In genomic region chr10:31288697-31289390, GRCm38 (mm10) we compare ENCODE assay signal across 30 mouse cellular contexts. TPM values are rescaled to one million over a fixed set of nuclear protein-coding genes. Genes with fewer than 3 reads are reported as not detected.
DNase-seq lines count a peak whose midpoint lies in the region; ATAC-seq and TF ChIP-seq lines count a peak whose summit lies in the region.
"Had no signal": no experiment of that assay in that cellular context is flagged by ENCODE, and none has a peak within 500 bp of the region (broad histone marks: within the 10 kb centered on the region; RNA-seq: fewer than 3 reads in every experiment).

No protein-coding gene starts in this region.

- TF ChIP-seq CTCF in CH12.LX (conservative IDR thresholded peaks at IDR 0.05 in 1 of 2, IDR thresholded peaks at IDR 0.05 in 1 of 2; ENCODE audit: low read depth in 2 of 2, low read length in 2 of 2) = no peak

- H3K79me2 ChIP-seq in CH12.LX (replicated peaks; ENCODE audit: control insufficient read depth, extremely low read depth, insufficient read depth, poor library complexity, severe bottlenecking) = no peaks in the 10 kb centered on the region
- H3K79me2 ChIP-seq in myocyte (ENCODE audit: control insufficient read depth, insufficient read depth) = no peaks in the 10 kb centered on the region

- dilution Hi-C loops in CH12.LX (cut with MboI; ENCODE audit: extremely low pct_ligation_motif_present, extremely low pct_unique_long_range_greater_than_20kb, low sequenced_read_pairs) = no loop called here

- peaks cover 0 to 8% of the 10 kb centered on the region in 2 experiments; a peak in 2 of 4 replicates for H3K4me1 ChIP-seq in CH12.LX (ENCODE audit: control insufficient read depth in 1 of 2, insufficient read depth in 2 of 2)
- H3K4me1 ChIP-seq: embryonic facial prominence, embryonic 10.5 days; embryonic facial prominence, embryonic 13.5 days; hindbrain, embryonic 10.5 days; hindbrain, embryonic 13.5 days had no signal

- no peak overlapping the region for H3ac ChIP-seq in myocyte (ENCODE audit: control insufficient read depth, insufficient read length)

- H3K36me3 ChIP-seq in CH12.LX (replicated peaks in 1 of 2; ENCODE audit: control insufficient read depth in 1 of 2, insufficient read depth in 1 of 2, low read length in 1 of 2) (no peaks in the 10 kb centered on the region), myocyte (ENCODE audit: control insufficient read depth, insufficient read depth) (no peaks in the 10 kb centered on the region)
- H3K36me3 ChIP-seq: embryonic facial prominence, embryonic 10.5 days; embryonic facial prominence, embryonic 13.5 days; G1E; hindbrain, embryonic 10.5 days; hindbrain, embryonic 13.5 days had no signal

- TF ChIP-seq POLR2A in CH12.LX (IDR thresholded peaks at IDR 0.05; ENCODE audit: low read depth, low read length) (no peak), myocyte (IDR thresholded peaks at IDR 0.05; ENCODE audit: insufficient read length, low read depth) (no peak)

- no peak for TF ChIP-seq RAD21 in CH12.LX (IDR thresholded peaks at IDR 0.05; ENCODE audit: low read depth, low read length)

- no peak overlapping the region for H3K27ac ChIP-seq in CH12.LX (ENCODE audit: insufficient read depth, low read depth)
- H3K27ac ChIP-seq: embryonic facial prominence, embryonic 10.5 days; embryonic facial prominence, embryonic 13.5 days; hindbrain, embryonic 10.5 days; hindbrain, embryonic 13.5 days had no signal

- no peaks in the 10 kb centered on the region for H3K9me3 ChIP-seq in CH12.LX (replicated peaks; ENCODE audit: low read length)
- H3K9me3 ChIP-seq: embryonic facial prominence, embryonic 10.5 days; embryonic facial prominence, embryonic 13.5 days; G1E; hindbrain, embryonic 10.5 days; hindbrain, embryonic 13.5 days had no signal

- in situ Hi-C loops in CH12.LX (cut with MboI; ENCODE audit: low pct_ligation_motif_present, low pct_unique_long_range_greater_than_20kb, low sequenced_read_pairs) = no loop called here

- intact Hi-C loops in heart, postnatal 25 days (cut with DNase I) = no loop called here

- no peak overlapping the region for H3K4me3 ChIP-seq in CH12.LX (replicated peaks in 1 of 3; ENCODE audit: low read depth in 2 of 3, low read length in 2 of 3, poor library complexity in 1 of 3)
- no peak overlapping the region for H3K4me3 ChIP-seq in myocyte
- H3K4me3 ChIP-seq: embryonic facial prominence, embryonic 10.5 days; embryonic facial prominence, embryonic 13.5 days; erythroblast, embryonic 14.5 days; hindbrain, embryonic 10.5 days; hindbrain, embryonic 13.5 days had no signal

- no peak overlapping the region for H3K4me2 ChIP-seq in CH12.LX (ENCODE audit: insufficient read depth, low read depth, poor library complexity, severe bottlenecking)
- no peak overlapping the region for H3K4me2 ChIP-seq in myocyte (ENCODE audit: low read depth)
- H3K4me2 ChIP-seq: embryonic facial prominence, embryonic 13.5 days; heart, embryonic 11.5 days; hindbrain, embryonic 13.5 days had no signal

- DNase-seq in 3T3-L1 (ENCODE audit: low read depth, low spot score) (peak; percentile 18), A20 (ENCODE audit: low read depth, low spot score) (peak; percentile 8), CH12.LX (ENCODE audit: extremely low read depth) (peak; percentile 69)
- DNase-seq in heart, postnatal 25 days (ENCODE audit: low spot score) = no peak
- DNase-seq: adrenal gland, postnatal 10 days; adrenal gland, postnatal 36 days; B cell, adult 2 months; cerebellum, adult 11 months; cerebellum, adult 2 months; cerebellum, adult 9-11 months; cerebellum, postnatal 25 days; forebrain, postnatal 0 days; gastrocnemius, postnatal 10 days; gastrocnemius, postnatal 36 days; heart, adult 11 months; heart, postnatal 36 days; kidney, adult 18-20 months had no signal

- no peak for ATAC-seq in granulocyte monocyte progenitor cell, adult 5-6 weeks (replicated peaks; ENCODE audit: poor library complexity, severe bottlenecking)
- ATAC-seq: forebrain, embryonic 14.5 days; forebrain, postnatal 0 days; hindbrain, embryonic 16.5 days; intestine, embryonic 16.5 days; Patski had no signal

- H3K9ac ChIP-seq in CH12.LX (ENCODE audit: insufficient read depth, low read depth) = no peak overlapping the region
- H3K9ac ChIP-seq: embryonic facial prominence, embryonic 13.5 days; forebrain, postnatal 0 days; hindbrain, embryonic 13.5 days had no signal

- peak; percentile 80 for TF ChIP-seq EP300 in CH12.LX (IDR thresholded peaks at IDR 0.05; ENCODE audit: low read length)

- no peaks in the 10 kb centered on the region for H3K27me3 ChIP-seq in CH12.LX (replicated peaks)
- H3K27me3 ChIP-seq in myocyte (ENCODE audit: control insufficient read depth, insufficient read depth, insufficient read length) = no peaks in the 10 kb centered on the region
- H3K27me3 ChIP-seq: embryonic facial prominence, embryonic 13.5 days; hindbrain, embryonic 13.5 days had no signal

TF ChIP-seq in CH12.LX, 34 proteins besides CTCF, POLR2A, EP300 and RAD21 (continues in another document):
- TF ChIP-seq TCF12 (IDR thresholded peaks at IDR 0.05; ENCODE audit: low read depth, low read length) = peak; percentile 47; the same call in 1 of the 2 replicates
- TF ChIP-seq IRF4 (IDR thresholded peaks at IDR 0.05; ENCODE audit: low read depth, low read length) = peak; percentile 59
- TF ChIP-seq ETS1 (conservative IDR thresholded peaks at IDR 0.05; ENCODE audit: low read depth, low read length) = peak; percentile 41; the same call in 1 of the 2 replicates
- no peak for TF ChIP-seq GABPA (IDR thresholded peaks at IDR 0.05; ENCODE audit: insufficient replicate concordance, low read depth, low read length)
- TF ChIP-seq HCFC1 (IDR thresholded peaks at IDR 0.05; ENCODE audit: low read depth, low read length) = no peak
- no peak for TF ChIP-seq CHD1 (IDR thresholded peaks at IDR 0.05; ENCODE audit: low read depth, low read length)
- TF ChIP-seq ZKSCAN1 (IDR thresholded peaks at IDR 0.05; ENCODE audit: borderline replicate concordance, low read depth, low read length) = no peak
- no peak for TF ChIP-seq MAZ (IDR thresholded peaks at IDR 0.05; ENCODE audit: low read depth, low read length)
- TF ChIP-seq TBP (conservative IDR thresholded peaks at IDR 0.05; ENCODE audit: low read depth, low read length) = no peak
- peak; percentile 71; the same call in 1 of the 2 replicates for TF ChIP-seq MAFK (IDR thresholded peaks at IDR 0.05; ENCODE audit: insufficient replicate concordance, low read length)
- no peak for TF ChIP-seq ZMIZ1 (IDR thresholded peaks at IDR 0.05; ENCODE audit: low read depth, low read length)
- no peak for TF ChIP-seq POLR2AphosphoS2 (IDR thresholded peaks at IDR 0.05; ENCODE audit: low read depth, low read length)
- TF ChIP-seq BHLHE40 (IDR thresholded peaks at IDR 0.05; ENCODE audit: low read depth, low read length) = peak; percentile 85
- no peak for TF ChIP-seq USF2 (conservative IDR thresholded peaks at IDR 0.05; ENCODE audit: low read depth, low read length)
- TF ChIP-seq JUND (conservative IDR thresholded peaks at IDR 0.05; ENCODE audit: low read depth, low read length) = peak; percentile 52
- no peak for TF ChIP-seq CHD2 (IDR thresholded peaks at IDR 0.05; ENCODE audit: low read length)
- no peak for TF ChIP-seq UBTF (IDR thresholded peaks at IDR 0.05; ENCODE audit: low read depth, low read length)
- TF ChIP-seq MXI1 (IDR thresholded peaks at IDR 0.05; ENCODE audit: low read depth, low read length) = no peak
- TF ChIP-seq MEF2A (IDR thresholded peaks at IDR 0.05; ENCODE audit: borderline replicate concordance, low read depth, low read length) = no peak
- no peak for TF ChIP-seq RCOR1 (conservative IDR thresholded peaks at IDR 0.05; ENCODE audit: low read depth, low read length)

TF ChIP-seq in myocyte, 11 proteins besides CTCF, POLR2A, EP300 and RAD21:
- no peak for TF ChIP-seq E2F4 (IDR thresholded peaks at IDR 0.05; ENCODE audit: insufficient read depth)
- peak in 2 of 3 experiments; percentile 7 to 27 for TF ChIP-seq MYOD1 (IDR thresholded peaks at IDR 0.05; ENCODE audit: control insufficient read depth in 1 of 3, insufficient read length in 2 of 3, low read depth in 2 of 3)
- TF ChIP-seq CEBPB (IDR thresholded peaks at IDR 0.05; ENCODE audit: insufficient read depth, poor library complexity, severe bottlenecking) = no peak
- no peak for TF ChIP-seq MAX (IDR thresholded peaks at IDR 0.05; ENCODE audit: low read depth)
- no peak for TF ChIP-seq REST (IDR thresholded peaks at IDR 0.05; ENCODE audit: insufficient read depth, insufficient read length)
- TF ChIP-seq SRF (IDR thresholded peaks at IDR 0.05; ENCODE audit: control insufficient read depth, insufficient read length, low read depth) = no peak
TF ChIP-seq in myocyte: peak in this region for 1.

RNA-seq across cellular contexts. Expression of gene Hddc2, which starts 24.3 kb away (rescaled TPM):
- total RNA-seq in CH12.LX (2012; rRNA removed) = 51.7 and 56.0 TPM in 2 replicates
- 93.0 and 98.7 TPM in 2 replicates for total RNA-seq in CH12.LX (2014; rRNA removed)
- 51.5 and 56.6 TPM in 2 replicates for polyA plus RNA-seq in CH12.LX (2012; ENCODE audit: insufficient read length, low read depth)
- polyA plus RNA-seq in myocyte (2012; fragmentation: generic; extraction: Trizol) = 30.7 TPM
- total RNA-seq in granulocyte monocyte progenitor cell, adult 5-6 weeks (2014; fragmentation: Nextera tagmentation) = 32.6 and 43.8 TPM in 2 replicates
- total RNA-seq in granulocyte monocyte progenitor cell, adult 5-6 weeks (2017) = 51.1 and 59.3 TPM in 2 replicates
- total RNA-seq in heart, postnatal 25 days (2021) = 1 to 10 TPM; 7.7 to 8.1 TPM
- polyA plus RNA-seq: erythroblast, embryonic 14.5 days had no signal
